Mouse (Mus musculus): ENCODE results near the gene Lss. TPM values are rescaled to one million over a fixed set of nuclear protein-coding genes. Genes with fewer than 3 reads are reported as not detected.

The Lss gene
- polyA plus RNA-seq, 1 experiment = 11.1 TPM

DNA sequence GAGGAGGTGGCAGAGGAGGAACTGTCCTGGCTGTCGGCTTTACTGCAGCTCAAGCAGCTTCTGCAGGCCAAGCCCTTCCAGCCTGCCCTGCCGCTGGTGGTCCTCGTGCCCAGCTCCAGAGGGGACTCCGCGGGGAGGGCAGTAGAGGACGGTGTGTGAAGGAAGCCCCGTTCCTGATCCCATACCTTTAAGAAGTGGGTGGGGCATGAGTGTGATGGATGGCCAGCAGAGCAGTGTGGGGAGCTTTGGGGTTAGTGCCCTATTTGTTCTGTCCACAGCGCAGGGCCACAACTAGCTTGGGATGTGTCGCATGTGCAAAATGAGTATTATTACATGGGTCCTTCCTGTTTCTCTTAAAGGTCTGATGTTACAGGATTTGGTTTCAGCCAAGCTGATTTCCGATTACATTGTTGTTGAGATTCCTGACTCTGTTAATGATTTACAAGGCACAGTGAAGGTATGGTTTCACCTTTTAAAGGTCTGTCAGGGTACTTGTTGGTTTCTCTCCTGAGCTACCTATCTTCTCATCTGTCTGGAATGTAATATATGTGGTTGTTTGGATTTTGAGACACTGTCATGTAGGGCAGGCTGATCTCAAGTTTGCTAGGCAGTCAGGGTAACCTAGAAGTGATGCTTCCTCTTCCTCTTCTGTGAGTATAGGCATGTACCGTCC is 27.0 kb upstream of the Lss start:
- Histone ChIP-seq H3K27ac (ENCODE audit: control insufficient read depth, insufficient read depth, low read depth, low read length) (no peak overlapping the region), H3K27me3 (ENCODE audit: control insufficient read depth, insufficient read depth, low read length) (no peaks in the 10 kb centered on the region), H3K36me3 (ENCODE audit: control insufficient read depth, insufficient read depth, low read length) (peaks cover 13% of the 10 kb centered on the region), H3K4me1 (ENCODE audit: control insufficient read depth, insufficient read depth, low read length) (no peaks in the 10 kb centered on the region), H3K4me3 (ENCODE audit: control insufficient read depth, low read depth, low read length) (no peak overlapping the region)
- TF ChIP-seq CTCF (IDR thresholded peaks at IDR 0.05; ENCODE audit: control insufficient read depth, insufficient read depth, insufficient replicate concordance, low read depth, low read length) = no peak
- TF ChIP-seq POLR2A (IDR thresholded peaks at IDR 0.05; ENCODE audit: control insufficient read depth, low read depth, low read length) = no peak

DNA sequence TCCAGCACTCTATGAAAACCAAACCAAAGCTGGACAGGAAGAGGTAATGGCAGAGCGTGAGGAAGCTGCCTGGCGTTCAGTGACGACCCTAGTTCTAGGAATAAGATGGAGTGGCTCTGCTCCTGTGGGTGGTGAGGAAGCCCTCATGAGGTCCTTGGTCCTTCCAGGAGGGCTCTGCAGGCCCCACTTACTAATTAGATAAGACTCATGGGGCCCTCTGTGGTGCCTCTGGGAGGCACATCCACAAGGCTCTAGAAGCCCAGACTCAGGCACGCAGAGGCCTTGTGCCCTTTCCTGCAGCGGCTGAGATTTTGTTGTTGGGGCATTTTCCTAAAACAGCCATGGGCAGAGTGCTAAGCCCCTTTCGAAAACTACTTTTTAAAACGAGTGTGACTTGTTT is 25.5 kb upstream of the Lss start:
- peaks cover 9% of the 10 kb centered on the region for H3K36me3 ChIP-seq (ENCODE audit: control insufficient read depth, insufficient read depth, low read length)
- H3K27me3 ChIP-seq (ENCODE audit: control insufficient read depth, insufficient read depth, low read length) = no peaks in the 10 kb centered on the region
- H3K4me1 ChIP-seq (ENCODE audit: control insufficient read depth, insufficient read depth, low read length) = no peaks in the 10 kb centered on the region
- no peak overlapping the region for H3K4me3 ChIP-seq (ENCODE audit: control insufficient read depth, low read depth, low read length)
- no peak for TF ChIP-seq POLR2A (IDR thresholded peaks at IDR 0.05; ENCODE audit: control insufficient read depth, low read depth, low read length)
- TF ChIP-seq CTCF (IDR thresholded peaks at IDR 0.05; ENCODE audit: control insufficient read depth, insufficient read depth, insufficient replicate concordance, low read depth, low read length) = no peak
- H3K27ac ChIP-seq (ENCODE audit: control insufficient read depth, insufficient read depth, low read depth, low read length) = no peak overlapping the region

DNA sequence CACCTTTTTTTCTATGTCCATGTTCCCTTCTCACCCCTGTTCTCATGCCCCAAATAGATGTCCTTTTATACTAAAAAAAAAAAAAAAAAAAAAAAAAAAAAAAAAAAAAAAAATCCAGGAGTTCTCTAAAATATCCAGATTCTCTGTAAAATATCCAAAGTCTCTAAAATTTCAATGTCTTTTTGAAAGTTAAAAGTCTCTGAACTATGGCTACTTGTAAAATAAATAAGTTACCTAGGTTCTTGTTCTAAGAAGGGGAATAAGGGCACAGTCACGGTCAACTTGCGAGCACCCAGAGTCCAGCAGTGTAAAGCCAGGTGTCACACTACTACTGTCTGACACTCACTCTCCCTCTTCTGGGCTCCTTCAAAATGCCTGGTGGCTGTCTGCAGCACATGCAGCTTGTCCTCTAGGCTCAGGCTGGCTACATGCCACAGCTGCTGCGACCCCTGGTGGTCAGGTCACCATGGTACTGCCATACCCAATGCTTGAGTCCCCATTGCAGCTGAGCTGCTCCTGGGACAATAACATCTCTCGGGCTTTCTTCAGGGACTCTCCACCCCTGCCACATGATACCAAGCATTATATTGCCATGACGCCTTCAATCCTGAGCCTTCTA is 18.3 kb upstream of the Lss start:
- TF ChIP-seq POLR2A (IDR thresholded peaks at IDR 0.05; ENCODE audit: control insufficient read depth, low read depth, low read length) (no peak), CTCF (IDR thresholded peaks at IDR 0.05; ENCODE audit: control insufficient read depth, insufficient read depth, insufficient replicate concordance, low read depth, low read length) (peak; percentile 66; the same call in 1 of the 2 replicates)
- Histone ChIP-seq H3K4me3 (ENCODE audit: control insufficient read depth, low read depth, low read length) (no peak overlapping the region), H3K4me1 (ENCODE audit: control insufficient read depth, insufficient read depth, low read length) (no peaks in the 10 kb centered on the region), H3K27me3 (ENCODE audit: control insufficient read depth, insufficient read depth, low read length) (no peaks in the 10 kb centered on the region), H3K36me3 (ENCODE audit: control insufficient read depth, insufficient read depth, low read length) (peaks cover 1% of the 10 kb centered on the region; the same call in 1 of the 2 replicates), H3K27ac (ENCODE audit: control insufficient read depth, insufficient read depth, low read depth, low read length) (no peak overlapping the region)

DNA sequence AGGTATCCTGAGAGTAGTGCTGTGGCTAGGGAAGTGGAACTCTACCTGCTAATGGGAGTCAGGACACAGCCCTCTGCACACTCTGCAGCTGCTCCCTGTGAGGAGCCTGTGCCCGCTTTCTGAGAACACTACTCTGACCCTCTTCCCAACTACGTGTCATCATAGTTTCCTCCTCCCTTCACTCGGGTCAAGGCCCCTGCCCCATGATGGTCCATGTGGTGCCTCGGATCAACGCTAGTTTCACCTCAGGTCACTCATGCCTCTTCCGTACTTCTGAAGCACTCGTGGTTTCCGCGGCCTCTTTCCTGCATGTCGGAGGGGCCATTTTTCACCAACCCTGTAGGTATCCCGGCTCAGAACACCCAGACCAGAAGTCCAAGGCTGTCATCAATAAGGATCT is 466 bp upstream of the Lss start:
- Histone ChIP-seq H3K4me3 (ENCODE audit: control insufficient read depth, low read depth, low read length) (peak overlapping the region; percentile 97), H3K36me3 (ENCODE audit: control insufficient read depth, insufficient read depth, low read length) (no peaks in the 10 kb centered on the region), H3K27ac (ENCODE audit: control insufficient read depth, insufficient read depth, low read depth, low read length) (peak overlapping the region; percentile 87), H3K27me3 (ENCODE audit: control insufficient read depth, insufficient read depth, low read length) (no peaks in the 10 kb centered on the region), H3K4me1 (ENCODE audit: control insufficient read depth, insufficient read depth, low read length) (peaks cover 2% of the 10 kb centered on the region; the same call in 1 of the 2 replicates)
- TF ChIP-seq CTCF (IDR thresholded peaks at IDR 0.05; ENCODE audit: control insufficient read depth, insufficient read depth, insufficient replicate concordance, low read depth, low read length) (no peak), POLR2A (IDR thresholded peaks at IDR 0.05; ENCODE audit: control insufficient read depth, low read depth, low read length) (no peak)

DNA sequence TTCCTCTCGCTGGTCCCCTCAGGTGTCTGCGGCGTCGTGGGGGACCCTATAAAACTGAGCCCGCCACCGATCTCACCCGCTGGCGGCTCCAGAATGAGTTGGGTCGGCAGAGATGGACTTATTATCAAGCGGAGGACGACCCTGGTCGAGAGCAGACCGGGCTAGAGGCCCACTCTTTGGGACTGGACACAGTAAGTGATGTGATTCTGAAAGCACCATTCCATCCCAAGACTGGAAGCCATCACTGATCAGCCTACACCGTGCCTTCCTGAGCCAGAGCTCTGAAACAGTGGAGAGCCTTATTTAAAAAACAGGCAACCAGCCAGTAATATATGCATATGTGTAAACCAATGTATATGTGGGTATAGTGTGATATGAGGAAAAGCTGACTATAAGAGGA is 440 bp downstream of the Lss start:
- peak overlapping the region; percentile 85 for H3K27ac ChIP-seq (ENCODE audit: control insufficient read depth, insufficient read depth, low read depth, low read length)
- H3K27me3 ChIP-seq (ENCODE audit: control insufficient read depth, insufficient read depth, low read length) = no peaks in the 10 kb centered on the region
- peak overlapping the region; percentile 97 for H3K4me3 ChIP-seq (ENCODE audit: control insufficient read depth, low read depth, low read length)
- no peak for TF ChIP-seq POLR2A (IDR thresholded peaks at IDR 0.05; ENCODE audit: control insufficient read depth, low read depth, low read length)
- no peak for TF ChIP-seq CTCF (IDR thresholded peaks at IDR 0.05; ENCODE audit: control insufficient read depth, insufficient read depth, insufficient replicate concordance, low read depth, low read length)
- H3K4me1 ChIP-seq (ENCODE audit: control insufficient read depth, insufficient read depth, low read length) = peaks cover 2% of the 10 kb centered on the region; the same call in 1 of the 2 replicates
- H3K36me3 ChIP-seq (ENCODE audit: control insufficient read depth, insufficient read depth, low read length) = peaks cover 1% of the 10 kb centered on the region; the same call in 1 of the 2 replicates

DNA sequence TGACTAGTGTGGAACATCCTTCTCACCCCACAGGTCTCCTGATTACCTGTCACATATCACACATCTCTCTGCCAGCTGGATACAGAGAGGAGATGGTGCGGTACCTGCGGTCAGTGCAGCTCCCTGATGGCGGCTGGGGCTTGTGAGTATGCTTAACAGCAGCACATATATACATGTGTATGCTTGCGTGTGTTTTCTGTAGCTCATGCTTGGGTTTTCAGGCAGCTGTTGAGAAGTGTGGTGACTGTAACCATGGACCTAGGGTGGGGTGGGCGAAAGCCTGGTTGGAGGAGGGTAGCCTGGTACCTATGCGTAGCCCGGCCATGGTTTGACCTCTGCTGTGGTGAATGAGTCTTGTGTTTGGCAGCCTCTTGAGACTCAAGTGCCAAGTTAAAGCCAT is 4.1 kb downstream of the Lss start:
- no peak overlapping the region for H3K27ac ChIP-seq (ENCODE audit: control insufficient read depth, insufficient read depth, low read depth, low read length)
- H3K4me3 ChIP-seq (ENCODE audit: control insufficient read depth, low read depth, low read length) = no peak overlapping the region
- no peaks in the 10 kb centered on the region for H3K27me3 ChIP-seq (ENCODE audit: control insufficient read depth, insufficient read depth, low read length)
- TF ChIP-seq CTCF (IDR thresholded peaks at IDR 0.05; ENCODE audit: control insufficient read depth, insufficient read depth, insufficient replicate concordance, low read depth, low read length) (no peak), POLR2A (IDR thresholded peaks at IDR 0.05; ENCODE audit: control insufficient read depth, low read depth, low read length) (no peak)
- H3K4me1 ChIP-seq (ENCODE audit: control insufficient read depth, insufficient read depth, low read length) = peaks cover 2% of the 10 kb centered on the region; the same call in 1 of the 2 replicates
- H3K36me3 ChIP-seq (ENCODE audit: control insufficient read depth, insufficient read depth, low read length) = peaks cover 1% of the 10 kb centered on the region; the same call in 1 of the 2 replicates

DNA sequence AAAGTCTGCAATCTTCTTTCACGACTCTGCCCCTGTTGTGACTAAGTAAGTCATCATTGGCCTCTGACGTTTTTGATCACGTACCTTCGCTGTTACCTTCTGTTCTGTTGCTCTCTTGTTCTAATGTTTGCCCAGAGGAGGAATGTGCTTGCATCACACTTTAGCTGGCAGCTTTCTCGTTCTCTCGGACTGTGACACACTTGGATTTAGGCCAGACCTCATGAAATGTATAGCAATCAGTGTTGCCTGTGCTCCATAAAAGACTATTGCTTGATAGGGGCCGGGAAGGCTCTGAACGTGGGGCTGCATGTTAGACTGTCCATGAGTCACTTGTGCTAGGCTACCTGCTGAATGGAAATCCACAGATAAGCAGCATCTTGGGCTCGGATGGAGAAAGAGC is 6.2 kb downstream of the Lss start:
- TF ChIP-seq POLR2A (IDR thresholded peaks at IDR 0.05; ENCODE audit: control insufficient read depth, low read depth, low read length) = no peak
- no peak for TF ChIP-seq CTCF (IDR thresholded peaks at IDR 0.05; ENCODE audit: control insufficient read depth, insufficient read depth, insufficient replicate concordance, low read depth, low read length)
- Histone ChIP-seq H3K27me3 (ENCODE audit: control insufficient read depth, insufficient read depth, low read length) (no peaks in the 10 kb centered on the region), H3K4me3 (ENCODE audit: control insufficient read depth, low read depth, low read length) (no peak overlapping the region), H3K36me3 (ENCODE audit: control insufficient read depth, insufficient read depth, low read length) (peaks cover 1% of the 10 kb centered on the region; the same call in 1 of the 2 replicates), H3K4me1 (ENCODE audit: control insufficient read depth, insufficient read depth, low read length) (no peaks in the 10 kb centered on the region), H3K27ac (ENCODE audit: control insufficient read depth, insufficient read depth, low read depth, low read length) (no peak overlapping the region)
